Mouse (Mus musculus): ENCODE results near the gene Psmd9.
A peak's percentile ranks its signal among the peaks of the same experiment; 100 is the strongest.

Psmd9 gene

DNA sequence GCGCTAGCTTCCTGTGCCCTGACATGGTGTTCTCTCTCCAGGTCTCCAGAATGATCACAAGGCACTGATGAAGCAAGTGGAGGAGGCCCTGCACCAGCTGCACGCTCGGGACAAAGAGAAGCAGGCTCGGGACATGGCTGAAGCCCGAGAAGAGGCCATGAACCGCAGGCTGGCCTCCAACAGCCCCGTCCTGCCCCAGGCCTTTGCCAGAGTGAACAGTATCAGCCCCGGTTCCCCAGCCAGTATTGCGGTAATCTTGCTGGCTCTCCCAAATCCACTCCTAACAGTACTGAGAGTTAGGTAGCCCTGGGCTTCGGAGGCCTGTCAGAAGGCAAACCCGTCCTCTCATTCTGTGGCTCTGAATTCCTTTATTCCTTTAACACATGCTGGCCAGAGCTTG lies 70.3 kb downstream of the Psmd9 start:
- DNase-seq (ENCODE audit: low spot score in 2 of 2) = no peak

DNA sequence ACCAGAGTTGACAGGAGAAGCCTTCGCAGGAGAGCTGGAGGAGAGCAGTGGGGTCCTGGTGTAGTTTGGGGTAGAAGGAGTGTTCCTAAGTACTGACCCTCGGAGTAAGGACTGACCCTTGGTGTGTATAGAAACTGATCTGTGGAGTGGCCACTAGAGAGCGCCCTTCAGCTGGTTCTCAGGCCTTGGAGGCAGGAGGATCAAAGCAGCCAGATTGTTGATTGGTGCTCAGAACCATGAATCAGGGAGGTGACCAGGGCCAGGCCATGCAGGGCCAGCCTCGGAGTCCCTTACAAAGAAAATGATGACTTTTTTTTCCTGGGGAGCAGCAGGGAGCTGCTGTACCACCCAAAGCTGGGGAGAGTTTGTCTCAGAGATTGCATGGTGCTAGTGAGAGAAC lies 76.3 kb downstream of the Psmd9 start:
- no peak for DNase-seq (ENCODE audit: low spot score in 2 of 2)

DNA sequence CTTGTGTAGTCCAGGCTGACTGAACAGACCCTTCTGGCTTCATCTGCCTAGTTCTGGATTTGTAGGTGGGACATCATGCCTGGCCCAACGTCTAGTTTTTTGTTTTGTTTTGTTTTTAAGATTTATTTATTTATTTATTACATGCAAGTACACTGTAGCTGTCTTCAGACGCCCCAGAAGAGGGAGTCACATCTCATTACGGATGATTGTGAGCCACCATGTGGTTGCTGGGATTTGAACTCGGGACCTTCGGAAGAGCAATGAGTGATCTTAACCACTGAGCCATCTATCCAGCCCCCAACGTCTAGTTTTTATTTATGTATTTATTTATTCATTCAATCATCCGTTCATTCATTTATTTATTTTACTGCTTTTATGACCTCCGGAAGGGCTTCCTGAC lies 82.2 kb downstream of the Psmd9 start:
- DNase-seq (ENCODE audit: low spot score in 2 of 2) = no peak

DNA sequence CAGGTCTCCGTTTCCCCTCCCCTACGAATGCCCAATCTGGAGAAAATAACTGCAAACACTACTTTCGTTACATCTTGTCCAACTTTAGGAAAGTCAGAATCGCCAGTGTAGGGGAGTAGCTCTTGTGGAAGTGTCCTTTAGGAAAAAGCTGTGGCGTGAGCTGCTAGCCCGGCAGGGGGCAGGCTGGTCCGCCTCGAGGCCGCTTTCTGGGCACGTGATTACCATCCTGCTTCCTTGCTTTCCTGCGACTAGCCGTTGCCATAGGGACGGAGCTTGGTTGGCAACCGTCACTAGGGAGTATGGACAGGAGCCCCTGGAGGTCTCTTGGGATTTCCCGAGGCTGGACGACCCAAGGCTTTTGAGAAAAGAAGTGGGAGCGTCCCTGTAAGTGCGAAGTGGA lies 82.6 kb downstream of the Psmd9 start, which contains the start of gene Wdr66:
Gene Wdr66, plus strand, starts transcription at position 269 of the 400 bp plus-strand sequence.
- peak; percentile 89 to 95 for DNase-seq (ENCODE audit: low spot score in 2 of 2)

DNA sequence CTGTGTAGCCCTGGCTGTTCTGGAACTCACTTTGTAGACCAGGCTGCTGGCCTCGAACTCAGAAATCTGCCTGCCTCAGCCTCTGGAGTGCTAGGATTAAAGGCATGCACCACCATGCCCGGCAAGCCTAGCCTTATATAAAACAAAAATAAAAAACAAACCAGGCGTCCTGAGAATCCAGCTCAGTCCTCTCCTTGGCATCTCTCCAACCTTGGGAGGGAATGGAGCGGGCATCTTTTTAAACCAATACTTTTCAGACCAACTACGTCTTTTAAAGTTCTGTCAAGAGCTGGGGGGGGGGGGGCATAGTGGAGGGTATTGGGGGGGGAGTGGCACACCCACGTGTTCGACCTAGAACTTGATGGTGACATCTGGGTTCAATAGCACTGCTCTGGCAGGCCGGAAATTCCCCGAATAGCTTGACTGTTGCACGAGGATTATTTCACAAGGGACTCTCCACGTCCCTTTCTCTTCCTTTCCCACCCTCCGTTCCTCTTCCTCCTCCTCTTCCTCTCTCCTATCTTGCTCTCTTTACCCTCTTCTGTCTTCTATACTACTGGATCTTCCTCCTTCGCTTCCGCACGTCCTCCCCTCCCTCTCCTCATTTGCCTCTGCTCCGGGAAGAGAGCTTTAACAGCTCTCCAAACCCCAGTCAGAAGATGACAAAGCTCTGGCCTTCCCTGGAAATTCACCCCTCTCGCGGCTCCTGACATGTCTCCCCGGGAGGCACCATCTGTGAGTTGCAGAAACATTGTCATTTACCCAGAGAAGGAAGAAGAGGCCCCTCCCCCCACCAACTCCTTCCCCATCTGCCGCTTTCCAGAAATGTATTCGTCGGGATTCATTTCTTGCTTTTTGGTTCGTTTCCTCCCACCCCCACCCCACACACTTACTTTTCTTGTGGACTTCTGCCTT lies 87.9 kb downstream of the Psmd9 start:
- peak; percentile 77 to 88 for DNase-seq (ENCODE audit: low spot score in 2 of 2)

DNA sequence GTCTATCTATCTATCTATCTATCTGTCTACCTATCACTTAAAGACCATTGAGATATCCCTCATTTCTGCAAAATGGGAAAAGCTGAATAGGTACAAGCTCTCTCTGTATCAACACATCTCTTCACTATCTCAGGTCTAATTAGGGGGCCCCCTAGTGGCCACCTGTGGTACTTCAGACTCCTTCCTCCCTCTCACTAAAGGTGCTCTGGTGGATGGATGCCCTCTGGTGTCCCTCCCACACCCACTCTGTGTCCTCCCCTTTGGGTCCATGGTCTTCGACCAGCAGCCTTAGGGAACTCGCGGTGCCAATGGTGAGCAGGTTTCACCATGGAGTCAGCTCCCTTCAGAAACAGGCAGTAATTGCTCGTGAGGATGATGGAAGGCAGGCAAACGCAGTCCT lies 89.8 kb downstream of the Psmd9 start:
- peak in 1 of 2 experiments; percentile 52 for DNase-seq (ENCODE audit: low spot score in 2 of 2)

DNA sequence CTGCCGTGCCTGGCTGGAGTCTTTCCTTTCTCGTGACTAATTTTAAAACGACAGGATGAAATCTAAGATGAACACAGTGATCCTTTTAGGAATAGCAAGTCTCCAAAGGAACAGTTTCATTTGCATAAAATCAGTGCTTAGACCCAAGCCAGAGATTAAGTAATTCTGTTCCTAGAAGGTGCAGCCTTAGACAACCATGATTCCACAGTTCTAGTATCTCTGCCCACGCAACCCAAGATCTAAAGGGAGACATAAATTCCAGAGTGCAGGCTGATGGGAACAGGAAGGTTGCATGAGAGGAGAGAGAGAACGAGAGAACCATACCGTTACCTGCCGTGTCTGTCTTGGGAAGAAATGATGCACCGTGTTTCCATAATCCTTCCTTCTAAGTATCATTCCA lies 91.5 kb downstream of the Psmd9 start:
- DNase-seq (ENCODE audit: low spot score in 2 of 2) = no peak

DNA sequence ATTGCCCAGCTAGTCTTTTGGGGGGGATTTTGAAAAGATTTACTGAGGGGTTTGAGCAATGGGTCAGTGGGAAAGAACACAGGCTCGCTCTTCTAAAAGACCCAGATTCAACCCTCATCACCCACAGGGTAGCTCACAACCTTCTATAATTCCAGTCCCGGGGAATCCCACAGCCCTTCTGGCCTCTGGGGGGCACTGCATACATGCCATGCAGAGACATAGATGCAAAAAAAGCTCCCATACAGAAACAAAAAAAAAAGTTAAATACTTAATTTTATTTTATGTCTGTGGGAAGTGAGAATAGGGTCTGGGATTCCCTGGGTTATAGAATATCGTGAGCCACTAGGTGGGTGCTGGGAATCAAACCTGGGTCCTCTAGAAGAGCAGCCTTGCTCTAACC lies 97.7 kb downstream of the Psmd9 start:
- DNase-seq (ENCODE audit: low spot score in 2 of 2) = no peak

DNA sequence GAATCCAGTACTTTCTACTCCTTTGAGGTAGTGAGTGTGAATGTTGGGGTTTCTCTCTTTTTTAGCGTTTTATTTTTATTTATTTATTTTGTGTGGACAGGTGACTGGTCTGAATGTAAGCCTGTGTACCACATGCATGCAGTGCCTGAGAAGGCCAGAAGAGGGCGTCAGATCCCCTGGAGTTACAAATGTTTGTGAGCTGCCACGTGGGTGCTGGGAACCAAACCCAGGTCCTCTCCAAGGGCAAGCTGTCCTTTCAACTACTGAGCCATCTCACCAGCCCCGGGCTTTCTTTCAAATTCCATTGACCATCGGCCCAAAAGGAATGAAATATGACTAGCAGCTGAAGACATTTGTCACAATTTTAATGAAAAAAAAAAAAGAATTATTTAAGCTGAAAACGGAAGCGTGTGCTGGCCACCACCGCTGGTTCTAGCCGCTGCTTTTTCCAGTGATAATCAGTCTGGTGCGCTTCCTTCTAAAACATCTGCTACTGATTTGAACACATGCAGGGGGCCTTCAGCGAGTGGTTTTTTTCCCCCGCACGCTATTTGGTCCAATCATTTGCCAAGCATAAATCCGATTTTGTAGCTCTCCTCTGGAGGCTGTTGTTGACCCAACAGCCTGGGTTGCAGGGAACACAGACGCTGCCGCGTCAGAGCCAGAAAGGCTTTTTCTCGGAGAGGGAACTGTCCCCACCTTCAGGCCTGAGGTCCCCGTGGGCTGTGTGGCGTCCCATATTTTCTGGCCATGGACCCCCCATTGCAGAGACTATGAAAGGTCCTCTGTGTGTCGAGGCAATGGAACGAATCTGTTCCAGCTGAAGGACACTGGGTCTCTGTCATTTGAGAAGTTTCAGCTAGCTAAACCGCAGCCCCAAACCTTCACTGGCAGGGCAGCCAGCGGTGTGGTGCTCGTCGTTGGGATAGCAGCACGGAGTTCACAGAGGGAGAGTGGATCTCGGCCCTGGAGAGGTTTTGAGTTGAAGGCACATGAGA lies 99.6 kb downstream of the Psmd9 start:
- no peak for DNase-seq (ENCODE audit: low spot score in 2 of 2)

DNA sequence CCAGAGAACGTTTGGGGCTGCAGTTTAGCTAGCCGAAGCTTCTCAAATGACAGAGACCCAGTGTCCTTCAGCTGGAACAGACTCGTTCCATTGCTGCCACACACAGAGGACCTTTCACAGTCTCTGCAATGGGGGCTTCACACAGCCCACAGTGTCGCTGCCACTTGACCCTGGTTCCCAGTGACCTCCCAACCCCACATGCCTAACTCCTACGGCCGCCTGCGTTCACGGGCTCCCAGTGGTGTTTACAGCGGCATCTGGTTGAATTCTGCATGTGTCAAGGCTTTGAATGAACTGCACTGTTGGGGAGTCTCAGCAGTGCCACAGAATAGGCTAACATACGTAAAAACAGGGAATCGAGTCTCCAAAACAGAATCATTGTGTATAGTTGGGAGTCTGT lies 101.7 kb downstream of the Psmd9 start:
- no peak for DNase-seq (ENCODE audit: low spot score in 2 of 2)

DNA sequence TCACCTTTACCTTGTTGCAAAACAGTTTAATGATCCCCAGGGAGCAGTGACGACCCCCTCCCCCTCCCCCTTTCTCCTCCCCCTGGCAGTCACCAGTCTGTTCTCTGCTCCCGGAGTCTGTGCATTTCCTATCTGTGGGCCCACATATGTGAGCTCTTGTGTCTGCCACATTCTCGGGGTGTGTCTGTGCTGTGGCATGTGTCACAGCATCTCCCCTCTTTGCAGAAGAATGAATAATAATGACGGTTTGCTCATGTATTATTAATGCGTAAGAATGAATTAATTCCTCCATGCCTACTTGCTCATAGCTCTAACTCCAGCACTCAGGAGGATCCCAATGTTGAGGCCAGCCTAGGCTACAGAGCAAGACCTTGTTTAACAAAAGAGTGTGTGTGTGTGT lies 103.7 kb downstream of the Psmd9 start:
- no peak for DNase-seq (ENCODE audit: low spot score in 2 of 2)

DNA sequence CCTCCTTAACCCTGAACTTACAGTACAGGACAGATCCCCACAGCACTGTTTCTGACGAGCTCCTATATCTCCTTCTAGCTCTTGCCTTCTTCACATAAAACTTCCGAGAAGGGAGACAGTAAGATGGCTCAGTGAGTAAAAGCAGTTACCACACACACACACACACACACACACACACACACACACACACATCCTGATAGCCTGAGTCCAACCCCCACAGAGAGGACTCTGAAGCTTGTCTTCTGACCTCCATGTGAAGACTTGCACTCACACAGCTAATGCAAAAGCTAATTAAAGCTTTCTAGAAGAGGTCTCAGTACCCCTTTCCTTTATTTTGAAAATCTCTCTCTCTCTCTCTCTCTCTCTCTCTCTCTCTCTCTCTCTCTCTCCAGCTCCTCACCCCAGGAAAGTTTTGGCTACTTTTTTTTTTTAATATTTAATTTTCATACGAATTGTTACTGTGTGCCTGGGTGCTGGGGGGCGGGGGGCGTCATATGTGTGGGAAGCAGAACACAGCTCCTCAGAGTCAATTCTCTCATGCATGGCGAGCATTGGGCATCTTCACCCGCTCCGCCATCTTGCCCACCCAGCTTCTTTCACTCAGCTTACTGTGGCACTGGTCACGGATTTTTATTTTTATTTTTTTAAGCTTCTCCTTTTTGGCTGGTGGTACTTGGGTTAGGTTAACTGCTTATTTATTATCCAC lies 107.6 kb downstream of the Psmd9 start:
- DNase-seq (ENCODE audit: low spot score in 2 of 2) = no peak

DNA sequence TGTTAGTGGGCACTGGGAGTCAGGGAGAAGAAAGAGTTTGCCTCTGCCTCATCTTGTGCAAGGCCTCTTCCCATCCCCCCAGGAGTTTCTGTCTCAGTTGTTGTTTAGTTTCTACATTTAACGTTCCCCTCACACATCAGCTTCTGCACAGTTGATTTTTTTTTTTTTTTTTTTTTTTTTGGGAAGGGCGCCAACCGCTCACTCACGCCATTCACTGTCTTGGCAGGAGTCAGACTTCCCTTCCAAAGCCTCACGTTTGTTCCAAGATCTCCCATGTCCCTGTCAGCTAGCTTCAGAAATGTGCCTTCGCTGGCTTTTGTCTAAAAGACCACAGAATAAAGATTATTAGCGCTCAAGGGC lies 108.1 kb downstream of the Psmd9 start:
- no peak for DNase-seq (ENCODE audit: low spot score in 2 of 2)

DNA sequence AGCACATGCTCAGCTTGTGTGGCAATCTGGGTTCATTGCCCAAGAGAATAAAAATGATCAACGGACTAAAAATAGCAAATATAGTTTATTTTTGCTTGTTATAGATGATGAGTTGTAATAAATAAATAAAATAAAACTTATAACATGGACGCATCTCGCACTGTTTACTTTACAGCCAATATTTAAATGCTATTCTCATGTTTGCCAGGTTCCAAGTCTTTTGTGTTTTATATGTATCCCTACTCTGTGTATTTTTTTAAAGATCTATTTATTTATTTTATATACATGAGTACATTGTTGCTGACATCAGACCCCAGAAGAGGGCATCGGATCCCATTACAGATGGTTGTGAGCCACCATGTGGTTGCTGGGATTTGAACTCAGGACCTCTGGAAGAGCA lies 108.5 kb downstream of the Psmd9 start:
- DNase-seq (ENCODE audit: low spot score in 2 of 2) = no peak

DNA sequence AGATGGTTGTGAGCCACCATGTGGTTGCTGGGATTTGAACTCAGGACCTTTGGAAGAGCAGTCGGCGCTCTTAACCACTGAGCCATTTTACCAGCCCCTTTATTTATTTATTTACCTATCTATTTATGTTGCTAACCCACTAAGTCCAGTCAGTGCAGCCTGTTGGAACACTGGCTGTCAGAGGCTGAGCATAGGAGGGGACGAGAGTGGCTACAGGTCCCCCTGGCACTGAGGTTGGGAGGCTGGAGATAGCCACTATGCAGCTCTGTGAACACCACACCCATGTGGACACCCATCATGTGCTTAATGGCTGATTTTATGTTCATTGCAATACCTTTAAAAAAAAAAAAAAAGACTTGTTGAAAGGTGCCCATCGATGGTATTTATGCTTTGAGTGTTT lies 110.0 kb downstream of the Psmd9 start:
- no peak for DNase-seq (ENCODE audit: low spot score in 2 of 2)

DNA sequence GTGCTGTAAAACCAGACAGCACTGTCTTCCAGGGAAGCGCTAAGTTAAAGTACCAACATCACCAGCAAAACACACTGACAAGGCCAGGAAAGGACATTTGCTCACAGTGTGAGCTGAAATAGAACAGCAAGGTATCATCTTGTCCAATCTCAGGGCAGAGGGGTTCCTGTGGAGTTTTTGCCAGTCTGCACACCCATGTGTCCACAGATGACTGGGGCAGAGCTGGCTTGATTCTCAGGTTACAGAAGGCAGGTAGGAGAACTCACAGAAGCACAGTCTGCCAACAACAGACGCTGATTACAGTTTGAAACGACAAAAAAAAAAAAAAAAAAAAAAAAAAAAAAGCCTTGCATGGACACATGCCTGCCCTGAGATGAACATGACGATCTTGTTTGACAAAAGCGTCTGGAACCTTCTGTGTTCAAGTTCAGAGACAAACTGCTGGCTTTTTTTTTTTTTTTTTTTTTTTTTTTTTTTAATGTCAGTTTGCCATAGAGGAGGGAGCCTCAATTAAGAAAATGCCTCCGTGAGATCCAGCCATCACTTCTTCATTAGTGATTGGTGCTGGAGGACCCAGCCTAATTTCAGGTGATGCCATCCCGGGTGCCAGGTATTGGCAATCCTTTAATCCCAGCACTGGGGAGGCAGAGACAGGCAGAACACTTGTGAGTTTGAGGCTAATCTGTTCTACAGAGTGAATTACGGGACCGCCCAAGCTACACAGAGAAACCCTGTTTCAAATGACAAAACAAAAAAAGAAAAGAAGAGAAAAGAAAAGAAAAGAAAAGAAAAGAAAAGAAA lies 112.3 kb downstream of the Psmd9 start:
- no peak for DNase-seq (ENCODE audit: low spot score in 2 of 2)

DNA sequence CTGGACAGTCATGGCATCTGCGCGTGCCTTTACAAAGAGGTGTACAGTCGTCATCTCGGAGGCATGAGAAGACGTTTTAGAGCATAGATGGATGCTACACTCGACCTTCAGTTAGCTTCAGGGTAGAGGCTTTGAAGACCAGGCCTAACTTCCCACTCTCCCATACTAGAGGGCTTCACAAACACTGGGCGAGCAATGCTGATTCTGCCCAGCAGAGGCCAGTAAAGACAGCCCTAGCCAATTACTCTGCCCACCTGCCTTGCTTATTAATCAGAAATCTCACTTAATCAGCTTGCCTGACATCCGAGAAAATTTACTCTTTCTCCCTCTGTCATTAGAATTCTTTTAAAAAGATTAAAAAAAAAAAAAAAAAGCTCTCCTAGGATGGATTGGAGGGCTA lies 116.0 kb downstream of the Psmd9 start:
- peak in 1 of 2 experiments; percentile 32 for DNase-seq (ENCODE audit: low spot score in 2 of 2)

DNA sequence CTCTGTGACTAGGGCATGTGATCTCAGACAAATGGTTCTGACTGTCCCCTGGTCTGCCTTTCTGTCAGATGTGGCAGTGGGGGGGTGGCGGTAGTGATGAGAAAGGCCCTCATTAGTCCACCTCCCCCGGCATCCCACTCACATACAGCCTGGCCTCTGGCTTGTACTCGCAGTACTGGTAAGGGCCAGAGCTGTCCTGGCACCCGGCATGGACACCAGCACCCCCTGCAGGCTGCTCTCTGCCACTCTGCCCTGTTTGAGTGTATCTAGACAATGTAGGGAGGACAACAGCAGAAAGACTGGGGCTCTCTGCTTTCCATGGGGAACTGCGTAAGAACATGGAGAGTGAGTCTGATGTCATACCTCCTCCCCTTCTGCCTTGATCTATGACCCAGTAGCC lies 118.9 kb downstream of the Psmd9 start:
- no peak for DNase-seq (ENCODE audit: low spot score in 2 of 2)

DNA sequence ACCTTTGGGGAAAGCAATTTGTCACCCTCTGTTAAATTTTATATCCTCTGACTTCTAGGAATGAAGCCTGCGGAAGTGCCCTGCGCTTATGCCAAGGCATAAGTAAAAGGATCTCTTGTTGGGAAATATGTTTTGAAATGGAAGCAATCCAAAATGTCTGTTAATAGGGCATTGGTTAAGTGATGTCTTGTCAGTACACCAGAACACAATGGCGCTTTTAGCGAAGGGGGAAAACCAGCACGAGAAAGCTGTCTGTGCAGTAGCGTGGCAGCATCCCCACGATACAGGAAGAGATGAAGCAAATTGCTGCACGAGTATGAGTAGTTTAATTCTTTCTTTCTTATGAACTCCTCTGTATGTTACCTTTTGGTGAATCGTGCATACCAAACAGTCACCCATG lies 125.4 kb downstream of the Psmd9 start:
- no peak for DNase-seq (ENCODE audit: low spot score in 2 of 2)

DNA sequence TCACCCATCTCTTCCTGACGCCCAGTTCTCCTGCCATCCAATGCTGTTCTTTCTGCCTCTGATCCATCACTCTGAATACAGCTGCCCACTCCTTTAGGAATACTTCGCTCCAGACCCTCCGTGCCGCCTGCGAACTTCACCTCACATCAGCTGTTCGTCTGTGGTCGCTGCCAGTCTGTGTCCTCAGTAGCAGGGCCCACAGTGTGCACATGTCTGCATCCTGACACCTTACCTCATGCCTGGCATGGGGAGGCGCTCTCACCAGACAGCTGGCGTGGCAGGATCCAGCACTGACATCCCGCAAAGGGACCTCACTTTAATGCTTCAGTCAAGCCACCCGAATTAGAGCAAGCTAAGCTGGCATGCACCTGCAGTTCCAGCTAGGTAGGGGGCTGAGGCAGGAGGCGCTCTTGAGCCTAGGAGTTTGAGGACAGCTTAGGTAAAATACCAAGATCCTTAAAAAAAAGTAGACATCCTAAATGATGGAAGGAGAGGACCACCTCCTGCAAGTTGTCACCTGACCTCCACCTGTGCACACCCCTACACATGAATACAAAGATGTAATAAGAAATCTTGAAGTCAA lies 127.1 kb downstream of the Psmd9 start:
- DNase-seq (ENCODE audit: low spot score in 2 of 2) = no peak
